Mouse (Mus musculus) kidney, adult 2 months (tissue): ENCODE data around the gene Gm10772.
"Not testable (repeated sequence)": the region's sequence is repeated elsewhere in the genome, so short reads cannot be mapped to it uniquely, and the experiment has no call there.

Experiments
- CTCF ChIP-seq: fragments of 200-500 bp; conservative IDR thresholded peaks from 2 replicates; pipeline ENCODE4 v1.5.1; 2011; ENCODE audit warnings: low read depth, mild to moderate bottlenecking, control low read depth, low read length, moderate library complexity, mixed read lengths; ENCODE audit not compliant: insufficient read depth, insufficient read length
- POLR2A ChIP-seq: fragments of 200-500 bp; IDR thresholded peaks from one replicate; pipeline ENCODE4 v1.6.1; 2011; ENCODE audit warnings: low read depth, low read length, control low read depth

GRCm38 (mm10) chr13:66263141-66263540 lies 35.8 kb upstream of the Gm10772 start:
- not testable (repeated sequence) for TF ChIP-seq CTCF, POLR2A
